10 mouse cellular contexts compared by ENCODE assay signal in genomic region chr2:168926257-168926810, GRCm38 (mm10). TPM values are rescaled to one million over a fixed set of nuclear protein-coding genes. Genes with fewer than 3 reads are reported as not detected.
DNase-seq lines count a peak whose midpoint lies in the region; ATAC-seq and TF ChIP-seq lines count a peak whose summit lies in the region.
"Had no signal": no experiment of that assay in that cellular context is flagged by ENCODE, and none has a peak within 500 bp of the region (broad histone marks: within the 10 kb centered on the region; RNA-seq: fewer than 3 reads in every experiment).

No protein-coding gene starts in this region.

- intact Hi-C loops in left cerebral cortex, postnatal 25 days (cut with DNase I): no loop called here
- intact Hi-C loops in heart, postnatal 14 days (cut with DNase I): no loop called here

- in situ Hi-C loops in ES-E14 (cut with MboI; ENCODE audit: low sequenced_read_pairs in 2 of 2, unreplicated experiment in 2 of 2): no loop called here

- DNase-seq in ES-E14 (ENCODE audit: low read depth, low spot score): no peak
- peak; percentile 18 for DNase-seq in cerebellum, adult 9-10 months
- DNase-seq in layer of hippocampus, adult 2 months (ENCODE audit: low spot score in 2 of 2): peak; percentile 74 to 76
- DNase-seq in left cerebral cortex, postnatal 25 days (ENCODE audit: low spot score in 2 of 2): peak; percentile 81 to 91
- DNase-seq in embryo, embryonic 10.5 days (ENCODE audit: low spot score): no peak
- DNase-seq in heart, postnatal 14 days: no peak
- DNase-seq in liver, embryonic 11.5 days (ENCODE audit: low spot score): no peak

- peak overlapping the region; percentile 31 for H3K9ac ChIP-seq in ES-E14 (ENCODE audit: insufficient read depth, low read depth, low read length, poor library complexity, severe bottlenecking)
- H3K9ac ChIP-seq in liver, embryonic 11.5 days (ENCODE audit: low read depth, low read length): no peak overlapping the region
- H3K9ac ChIP-seq: lung, embryonic 15.5 days had no signal

- H3K27ac ChIP-seq in ES-E14 (ENCODE audit: insufficient read depth, low read depth, low read length, poor library complexity, severe bottlenecking): no peak overlapping the region
- no peak overlapping the region for H3K27ac ChIP-seq in layer of hippocampus, adult 2 months
- no peak overlapping the region for H3K27ac ChIP-seq in liver, embryonic 11.5 days (ENCODE audit: low read depth, low read length)
- H3K27ac ChIP-seq: lung, embryonic 15.5 days had no signal

- no peak overlapping the region for H3K4me2 ChIP-seq in liver, embryonic 11.5 days
- H3K4me2 ChIP-seq: heart, embryonic 11.5 days; lung, embryonic 15.5 days had no signal

- TF ChIP-seq CTCF in layer of hippocampus, adult 2 months (conservative IDR thresholded peaks at IDR 0.05): 0 out of 2 replicates have a peak, but pooled peaks have one; percentile 13

- ATAC-seq in liver, embryonic 11.5 days (replicated peaks; ENCODE audit: low FRiP score): no peak
- ATAC-seq: midbrain, embryonic 16.5 days had no signal

- peaks cover 22% of the 10 kb centered on the region for H3K36me3 ChIP-seq in ES-E14 (ENCODE audit: control insufficient read depth, insufficient read depth, low read length, poor library complexity, severe bottlenecking)
- H3K36me3 ChIP-seq in liver, embryonic 11.5 days (ENCODE audit: control insufficient read depth, insufficient read depth, low read length): peaks cover 19% of the 10 kb centered on the region; the same call in 1 of the 2 replicates

- 92% methylated on average over 37 of the region's 37 CpGs for WGBS in liver, embryonic 11.5 days

- H3K4me3 ChIP-seq in ES-E14 (ENCODE audit: insufficient read depth in 1 of 2, low read depth in 1 of 2, low read length in 2 of 2, poor library complexity in 1 of 2, severe bottlenecking in 1 of 2): peak overlapping the region; percentile 36 to 38; a peak in 3 of 4 replicates
- no peak overlapping the region for H3K4me3 ChIP-seq in layer of hippocampus, adult 2 months
- no peak overlapping the region for H3K4me3 ChIP-seq in liver, embryonic 11.5 days (ENCODE audit: low read depth, low read length)
- H3K4me3 ChIP-seq: lung, embryonic 15.5 days had no signal

- no peaks in the 10 kb centered on the region for H3K27me3 ChIP-seq in liver, embryonic 11.5 days (replicated peaks; ENCODE audit: control insufficient read depth, insufficient read depth, low read length)
- H3K27me3 ChIP-seq: lung, embryonic 15.5 days had no signal

- H3K4me1 ChIP-seq in ES-E14 (ENCODE audit: control insufficient read depth in 2 of 2, insufficient read depth in 2 of 2, low read length in 2 of 2, poor library complexity in 1 of 2): peaks cover 0 to 3% of the 10 kb centered on the region in 2 experiments; a peak in 1 of 4 replicates
- H3K4me1 ChIP-seq in liver, embryonic 11.5 days (replicated peaks; ENCODE audit: control insufficient read depth, insufficient read depth, low read length): no peaks in the 10 kb centered on the region
- H3K4me1 ChIP-seq: lung, embryonic 15.5 days had no signal

- H3K9me3 ChIP-seq in ES-E14 (ENCODE audit: control insufficient read depth, insufficient read depth, low read depth, low read length): no peaks in the 10 kb centered on the region
- H3K9me3 ChIP-seq in liver, embryonic 11.5 days (ENCODE audit: control insufficient read depth, low read length): no peaks in the 10 kb centered on the region
- H3K9me3 ChIP-seq: lung, embryonic 15.5 days had no signal

TF ChIP-seq in ES-E14, 5 proteins besides CTCF, POLR2A, EP300 and RAD21:
- no peak for TF ChIP-seq ZC3H11A (IDR thresholded peaks at IDR 0.05; ENCODE audit: borderline replicate concordance, low read depth, low read length)
- no peak for TF ChIP-seq CHD2 (IDR thresholded peaks at IDR 0.05; ENCODE audit: low read depth, low read length)
- TF ChIP-seq ZNF384 (IDR thresholded peaks at IDR 0.05; ENCODE audit: low read depth, low read length): no peak
- TF ChIP-seq MAFK (IDR thresholded peaks at IDR 0.05; ENCODE audit: insufficient read depth, low read depth, low read length): no peak
- no peak for TF ChIP-seq HCFC1 (IDR thresholded peaks at IDR 0.05; ENCODE audit: borderline replicate concordance, insufficient read depth, low read length)

RNA-seq across cellular contexts. Expression of gene Zfp64, which starts 29.1 kb away (rescaled TPM):
- total RNA-seq in ES-E14 (2012; rRNA removed): 54.4 and 57.3 TPM in 2 replicates
- 10 to 100 TPM; 17.0 to 17.6 TPM for total RNA-seq in layer of hippocampus, adult 2 months (2021)
- 10 to 100 TPM; 15.1 to 15.4 TPM for total RNA-seq in left cerebral cortex, postnatal 25 days (2021)
- total RNA-seq in heart, postnatal 14 days (2021): 1 to 10 TPM; 8.7 to 8.9 TPM
- 30.6 and 31.1 TPM in 2 replicates for polyA plus RNA-seq in liver, embryonic 11.5 days (2014; fragmentation: Nextera tagmentation; extraction: Ambion mirVana)

Comparison
In these comparisons a context has a peak if more than half of its experiments do, and no peak if none do; other contexts are left out.
1. DNase-seq: peak in cerebellum, adult 9-10 months (single experiment), layer of hippocampus, adult 2 months (2 of 2) and left cerebral cortex, postnatal 25 days (2 of 2); none in ES-E14 (single experiment), embryo, embryonic 10.5 days (single experiment), heart, postnatal 14 days (0 of 2) and liver, embryonic 11.5 days (single experiment).
2. H3K4me3 ChIP-seq: peak in ES-E14 (2 of 2); none in layer of hippocampus, adult 2 months (single experiment) and liver, embryonic 11.5 days (single experiment).